Mouse (Mus musculus): ENCODE data around the gene Nkx2-3.
A peak's percentile ranks its signal among the peaks of the same experiment; 100 is the strongest.

The Nkx2-3 gene

DNA sequence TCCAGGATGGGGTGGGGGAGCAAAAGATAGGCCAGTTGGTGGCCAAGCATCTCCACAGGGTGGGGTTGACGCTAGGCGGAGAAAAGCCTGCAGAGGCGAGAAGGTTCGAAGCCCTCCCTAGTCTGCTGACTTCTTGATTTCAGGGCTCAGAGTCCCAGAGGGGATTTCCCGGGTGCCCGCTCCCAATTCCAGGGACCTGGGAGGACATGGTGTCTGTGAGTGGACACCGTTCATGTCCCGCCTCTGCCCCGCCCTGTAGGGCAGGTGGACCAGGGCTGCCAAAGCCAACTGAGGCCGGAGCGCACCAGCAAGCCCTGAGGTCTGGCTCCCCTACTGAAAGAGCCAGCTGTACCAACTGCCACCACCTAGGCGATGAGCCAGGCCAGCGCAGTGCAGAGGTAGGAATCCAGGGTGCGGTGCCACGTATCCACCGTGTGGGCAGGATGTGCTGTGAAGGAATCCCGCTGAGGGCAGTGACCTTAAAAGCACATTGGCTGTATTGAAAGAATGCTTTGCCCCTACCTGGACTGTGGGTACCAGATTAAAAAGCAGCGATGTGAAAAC, 7.9 kb downstream of the Nkx2-3 start:
- DNase-seq (ENCODE audit: low spot score), result no peak

DNA sequence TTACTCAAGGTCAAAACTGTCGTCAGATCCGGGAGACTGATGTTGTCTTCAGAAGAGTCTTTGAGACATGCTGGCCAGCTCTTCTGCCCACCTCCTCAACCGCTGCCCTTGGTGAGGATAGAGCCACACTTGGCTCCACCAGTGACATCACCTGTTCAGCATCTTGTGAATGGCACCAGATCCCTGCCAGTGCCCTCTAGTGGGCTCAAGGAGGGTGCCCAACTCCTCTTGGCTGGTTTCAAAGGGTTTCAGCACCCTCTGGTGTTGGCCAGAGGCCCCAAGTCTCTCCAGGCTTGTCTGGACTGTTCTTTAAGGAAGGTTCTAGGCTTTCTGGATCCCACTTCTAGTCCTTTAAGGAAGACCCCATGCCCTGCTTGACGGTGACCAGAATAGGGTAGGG, 11.8 kb downstream of the Nkx2-3 start:
- no peak for DNase-seq (ENCODE audit: low spot score)

DNA sequence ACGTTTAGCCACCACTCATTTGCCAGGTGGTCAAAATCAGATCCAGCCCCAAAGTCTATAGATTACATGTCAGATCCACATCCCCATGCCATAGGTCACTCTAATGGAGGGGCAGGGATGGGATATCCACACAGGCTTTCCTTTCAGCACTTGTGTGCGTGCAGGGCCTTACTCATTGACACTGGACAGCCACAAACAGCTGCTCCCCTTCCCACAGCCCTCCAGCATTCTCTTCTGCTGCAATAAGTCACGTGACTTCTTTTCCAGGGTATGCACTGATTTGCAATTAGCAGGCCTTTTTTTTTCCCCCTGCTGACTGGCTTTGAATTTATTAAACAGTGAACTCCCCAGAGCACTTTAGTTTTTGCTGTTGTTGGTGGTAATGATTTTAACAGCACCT, 14.0 kb downstream of the Nkx2-3 start:
- no peak for DNase-seq (ENCODE audit: low spot score)

DNA sequence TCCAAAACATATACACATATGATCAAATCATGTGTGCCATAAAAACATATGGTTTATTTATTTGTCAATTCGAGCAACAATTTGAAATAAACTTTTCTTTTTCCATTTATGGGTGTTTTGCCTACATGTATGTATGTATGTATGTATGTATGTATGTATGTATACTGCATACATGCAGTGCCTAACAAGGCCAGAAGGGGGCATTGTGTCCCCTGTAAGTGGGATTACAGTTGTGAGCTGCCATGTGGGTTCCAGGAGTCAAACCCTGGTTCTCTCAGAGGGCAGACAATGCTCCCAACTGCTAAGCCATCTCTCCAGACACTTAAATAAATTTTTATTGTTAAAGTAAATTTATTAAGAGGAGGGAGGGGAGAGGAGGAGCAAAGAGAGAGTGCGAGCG, 15.2 kb downstream of the Nkx2-3 start:
- no peak for DNase-seq (ENCODE audit: low spot score)

DNA sequence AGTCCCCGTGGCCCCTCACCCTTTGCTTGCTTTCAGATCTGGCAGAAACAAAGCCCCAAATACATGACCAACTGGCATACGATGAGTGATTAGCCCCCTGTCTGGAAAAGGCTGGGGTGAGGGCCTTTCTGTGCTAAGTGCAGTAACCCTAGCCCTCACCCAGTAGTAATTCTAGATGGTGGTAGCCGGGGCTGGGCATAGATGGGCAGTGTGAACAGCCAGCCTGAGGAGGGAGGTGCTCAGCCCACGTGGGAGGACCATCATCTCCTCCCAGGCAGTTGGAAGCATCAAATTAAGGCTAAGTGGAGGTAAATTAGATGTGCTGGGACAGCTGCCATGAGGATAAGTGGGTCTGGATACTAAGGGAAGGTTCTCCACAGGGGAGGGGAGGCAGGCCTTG, 17.0 kb downstream of the Nkx2-3 start:
- DNase-seq (ENCODE audit: low spot score), result no peak

DNA sequence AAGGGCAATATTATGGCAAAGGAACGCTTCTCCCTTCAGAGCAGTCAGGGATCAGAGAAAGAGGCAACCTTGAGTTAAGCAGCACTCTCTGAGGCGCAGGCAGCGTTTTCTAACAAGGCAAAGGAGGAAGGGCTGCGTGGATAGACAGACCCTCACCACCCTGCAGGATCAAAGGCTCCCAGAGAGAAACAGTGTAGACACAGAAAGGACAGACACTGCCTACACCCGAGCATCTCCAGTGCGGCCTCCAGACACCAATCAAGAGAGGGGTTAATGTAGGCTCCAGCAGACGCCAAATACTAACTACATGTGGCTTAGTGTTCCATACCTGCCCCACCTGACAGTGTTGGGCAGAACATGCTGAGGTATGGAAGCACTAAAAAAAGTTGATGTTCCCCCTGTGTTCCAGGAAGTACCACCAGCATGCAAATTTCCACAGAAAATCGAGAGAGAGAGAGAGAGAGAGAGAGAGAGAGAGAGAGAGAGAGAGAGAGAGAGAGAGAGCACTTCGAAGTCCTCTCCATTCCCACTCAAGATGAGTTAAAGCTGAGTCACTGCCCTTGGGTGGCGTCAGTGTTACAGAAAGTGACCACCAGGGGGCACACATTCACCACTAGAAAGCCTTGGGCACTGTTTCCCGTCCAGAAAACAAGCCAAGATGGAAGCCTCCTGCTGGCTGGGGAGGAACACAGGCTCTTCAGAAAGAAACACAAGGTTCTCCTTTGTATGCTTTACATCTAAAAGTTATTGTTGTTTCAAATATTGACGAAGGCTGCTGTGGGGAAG, 18.5 kb downstream of the Nkx2-3 start:
- DNase-seq (ENCODE audit: low spot score), result no peak

DNA sequence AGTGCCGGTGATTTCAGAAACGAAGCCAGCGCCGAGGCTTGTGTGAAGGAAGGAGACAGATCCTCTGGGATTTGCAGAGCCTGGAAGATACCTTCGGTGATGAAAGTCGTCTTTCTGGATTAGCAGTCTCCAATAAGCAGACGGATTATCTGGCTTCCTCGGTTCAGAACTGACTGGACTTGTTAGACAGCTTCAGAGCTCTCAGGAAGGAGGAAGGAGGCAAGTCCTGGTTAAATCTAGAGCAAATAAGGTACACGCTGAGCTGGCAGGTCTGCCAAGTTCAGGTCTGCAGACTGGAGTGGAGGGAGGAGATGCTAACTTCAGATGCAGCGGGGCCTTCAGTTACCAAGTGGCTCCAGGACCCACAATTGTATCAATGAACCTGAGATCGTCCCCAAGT, 29.7 kb downstream of the Nkx2-3 start:
- DNase-seq (ENCODE audit: low spot score), result no peak

DNA sequence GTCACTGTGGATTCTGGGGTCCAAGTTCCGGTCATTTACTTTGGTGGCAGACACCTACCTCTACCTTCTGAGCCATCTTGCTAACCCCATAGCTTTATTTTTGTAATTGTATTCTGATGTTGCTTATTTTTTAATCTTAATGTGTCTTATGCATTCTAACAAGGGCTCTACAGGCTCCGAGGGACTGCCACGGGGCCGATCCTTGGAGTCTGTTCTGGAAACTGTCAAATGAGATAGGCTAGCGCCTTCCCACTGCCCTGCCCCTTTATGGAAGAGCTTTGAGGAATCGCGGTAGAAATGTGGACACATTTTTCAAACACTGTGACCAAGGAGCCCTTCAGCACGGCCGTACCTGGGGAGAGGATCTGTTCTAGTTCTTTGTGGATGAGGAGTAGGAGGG, 30.7 kb downstream of the Nkx2-3 start:
- no peak for DNase-seq (ENCODE audit: low spot score)

DNA sequence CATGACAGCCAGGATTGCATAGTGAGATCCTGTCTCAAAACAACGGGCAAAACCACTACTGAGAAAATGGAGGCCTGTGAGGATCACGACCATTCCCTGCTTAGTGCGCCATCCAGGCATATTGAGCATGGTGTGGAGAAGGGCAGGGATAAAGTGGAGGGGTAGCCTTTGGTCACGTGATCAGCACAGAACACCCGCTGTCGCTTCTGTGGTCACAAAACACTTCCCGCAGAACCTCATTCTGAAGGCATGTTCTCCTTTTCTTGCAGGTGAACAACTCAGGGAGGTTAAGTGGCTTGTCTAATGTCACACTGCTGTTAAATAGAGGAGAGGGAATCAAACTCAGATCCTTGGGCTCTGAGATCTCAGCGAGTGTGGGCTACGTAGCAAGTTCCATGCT, 33.4 kb downstream of the Nkx2-3 start:
- DNase-seq (ENCODE audit: low spot score), result no peak

DNA sequence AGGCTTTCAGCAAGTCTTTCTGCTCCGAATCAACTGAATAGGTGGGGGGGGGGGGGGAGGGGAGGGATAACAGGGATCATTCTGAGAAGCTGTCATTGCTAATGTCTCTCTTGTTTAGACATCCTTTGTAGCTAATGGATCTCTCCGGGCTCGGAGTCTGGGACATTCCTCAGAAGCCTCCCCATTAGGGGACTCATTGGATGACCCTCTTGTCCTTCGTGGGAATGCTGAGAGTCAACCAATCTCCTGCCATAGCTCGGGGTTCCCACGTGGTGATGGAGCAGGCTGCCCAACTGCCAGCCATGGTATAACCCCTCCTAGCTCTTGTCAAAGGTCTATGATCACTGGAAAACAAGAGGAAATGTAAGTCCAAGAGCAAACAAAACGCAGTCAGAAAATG, 34.7 kb downstream of the Nkx2-3 start:
- DNase-seq (ENCODE audit: low spot score), result no peak

DNA sequence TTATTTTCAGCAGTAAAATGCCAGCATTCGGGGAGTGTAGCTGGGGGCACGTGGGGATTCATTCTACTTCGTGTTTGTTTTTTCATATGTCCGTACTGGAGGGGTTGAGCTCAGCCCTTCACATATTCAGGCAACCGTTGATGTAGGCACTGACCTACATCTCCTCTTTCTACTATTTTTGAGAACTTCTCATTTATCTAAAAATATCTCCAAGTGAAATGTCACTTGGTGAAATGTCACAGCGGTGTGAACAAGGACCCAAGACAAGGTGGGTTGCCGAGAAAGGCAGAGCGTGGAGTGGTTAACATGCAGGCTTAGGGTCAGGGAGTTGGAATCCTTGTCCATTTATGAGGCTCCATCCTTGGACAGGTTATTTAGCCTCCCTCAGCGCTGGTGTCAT, 35.1 kb downstream of the Nkx2-3 start:
- DNase-seq (ENCODE audit: low spot score), result no peak

DNA sequence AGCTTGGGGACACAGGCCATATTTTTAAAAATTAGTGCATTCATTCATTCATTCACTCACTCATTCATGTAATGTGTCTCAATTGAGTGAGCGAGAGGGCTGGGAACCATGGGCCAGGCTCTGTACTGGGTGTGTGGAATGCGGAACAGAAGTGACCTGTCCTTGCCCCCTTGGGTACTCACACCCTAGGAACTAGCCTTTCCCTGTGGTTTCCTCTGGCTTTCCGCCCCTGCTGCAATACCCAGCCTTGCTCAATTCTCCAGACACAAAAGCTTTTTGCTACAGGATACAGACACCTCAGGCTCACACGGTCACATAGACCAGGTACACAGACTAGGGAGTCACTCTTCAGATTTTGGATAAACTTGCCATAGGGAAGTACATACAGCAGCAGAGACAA, 36.2 kb downstream of the Nkx2-3 start:
- DNase-seq (ENCODE audit: low spot score), result no peak

DNA sequence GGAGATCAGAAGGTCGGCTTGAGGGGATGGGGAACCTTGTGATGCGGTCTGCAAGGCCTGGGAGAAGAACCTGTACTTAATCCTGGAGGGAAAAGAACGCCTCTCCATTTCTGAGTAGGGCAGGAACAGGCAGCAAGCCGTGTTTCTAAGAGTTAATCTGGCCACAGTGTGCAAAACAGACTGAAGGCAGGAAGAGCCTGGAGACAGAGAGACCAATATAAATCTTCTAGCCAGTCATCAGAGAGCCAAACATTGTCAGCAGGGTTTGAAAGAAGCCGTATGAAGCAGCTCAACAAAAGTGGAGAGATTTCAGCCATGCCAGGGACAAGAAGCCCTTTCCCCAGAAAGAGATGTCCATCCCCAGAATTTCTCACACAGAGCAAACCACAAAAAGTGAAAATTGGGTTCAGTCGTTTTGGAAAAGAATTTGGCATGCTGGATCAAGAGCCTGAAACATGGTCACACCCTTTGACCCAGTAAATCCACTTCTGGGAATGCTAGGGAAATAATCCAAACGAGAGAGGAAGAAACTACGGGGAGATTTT, 39.2 kb downstream of the Nkx2-3 start:
- DNase-seq (ENCODE audit: low spot score), result no peak

DNA sequence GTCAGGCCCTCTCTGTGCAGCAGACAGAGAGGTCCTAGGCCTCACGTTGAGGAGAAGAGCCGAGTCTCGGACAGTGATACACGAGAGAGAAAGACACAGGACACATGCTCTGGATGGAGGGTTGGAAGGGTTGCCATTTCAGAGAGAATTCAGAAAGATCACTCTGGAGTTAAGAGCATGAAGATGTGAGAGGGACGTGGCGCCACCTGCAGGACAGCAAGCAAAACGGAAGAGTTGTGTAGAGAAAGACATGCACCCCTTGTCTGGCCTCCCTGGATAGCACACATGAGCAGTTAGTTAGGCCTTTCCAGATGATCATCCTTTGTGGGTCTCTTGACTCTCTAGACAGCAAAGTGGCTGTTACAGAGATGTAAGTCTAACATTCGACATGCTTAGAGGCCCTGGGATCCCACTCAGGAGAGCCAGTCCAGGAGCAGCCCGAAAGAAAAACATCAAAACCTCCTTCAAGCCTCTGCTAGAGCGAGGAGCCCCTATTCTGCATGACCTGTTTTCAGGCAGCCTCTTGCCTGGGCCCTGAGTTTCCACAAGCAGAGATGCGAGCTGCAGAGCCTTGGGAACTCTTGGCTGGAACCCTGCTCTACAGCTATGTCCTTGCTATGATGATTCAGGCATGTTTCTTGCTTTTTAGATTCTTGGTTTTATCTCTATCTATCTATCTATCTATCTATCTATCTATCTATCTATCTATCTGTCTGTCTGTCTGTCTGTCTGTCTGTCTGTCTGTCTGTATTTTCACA, 43.8 kb downstream of the Nkx2-3 start:
- peak; percentile 33 for DNase-seq (ENCODE audit: low spot score)

DNA sequence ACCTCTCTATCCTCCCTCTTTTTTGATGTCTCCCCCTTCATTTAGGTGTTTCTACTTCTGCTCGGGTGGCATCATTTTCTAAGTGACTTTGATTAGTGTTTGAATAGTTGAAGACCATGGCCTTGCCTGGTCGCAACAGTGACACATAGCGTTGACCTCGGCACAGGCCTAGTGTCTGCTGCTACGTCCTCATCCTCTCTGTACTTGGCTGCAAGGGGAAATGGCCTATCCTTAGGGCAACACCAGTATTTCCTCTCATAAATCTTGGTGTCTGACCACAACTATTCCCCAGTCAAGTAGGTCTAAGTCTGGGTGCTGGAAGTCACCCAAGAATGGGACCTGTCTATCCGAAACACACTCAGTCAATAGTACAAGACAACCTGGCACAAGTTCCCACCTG, 47.5 kb downstream of the Nkx2-3 start:
- DNase-seq (ENCODE audit: low spot score), result no peak

DNA sequence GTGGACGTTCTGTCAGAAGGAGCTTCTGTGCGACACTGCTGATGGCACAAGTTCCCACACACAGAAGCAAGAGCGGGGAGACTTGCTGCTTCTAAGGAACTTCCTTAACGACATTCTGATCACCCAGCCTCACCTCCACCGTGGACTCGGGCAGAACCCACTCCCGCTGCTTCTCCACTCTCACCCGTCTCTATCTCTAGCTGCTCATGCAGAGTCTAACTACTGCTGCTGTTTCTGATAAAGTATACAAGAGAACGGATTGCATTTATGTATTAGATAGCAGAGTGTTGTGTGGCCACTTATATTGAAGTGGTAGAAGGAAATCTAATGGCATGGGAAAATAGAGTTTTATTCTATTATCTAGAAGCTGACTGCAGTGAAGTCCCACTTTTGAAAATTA, 48.6 kb downstream of the Nkx2-3 start:
- no peak for DNase-seq (ENCODE audit: low spot score)

DNA sequence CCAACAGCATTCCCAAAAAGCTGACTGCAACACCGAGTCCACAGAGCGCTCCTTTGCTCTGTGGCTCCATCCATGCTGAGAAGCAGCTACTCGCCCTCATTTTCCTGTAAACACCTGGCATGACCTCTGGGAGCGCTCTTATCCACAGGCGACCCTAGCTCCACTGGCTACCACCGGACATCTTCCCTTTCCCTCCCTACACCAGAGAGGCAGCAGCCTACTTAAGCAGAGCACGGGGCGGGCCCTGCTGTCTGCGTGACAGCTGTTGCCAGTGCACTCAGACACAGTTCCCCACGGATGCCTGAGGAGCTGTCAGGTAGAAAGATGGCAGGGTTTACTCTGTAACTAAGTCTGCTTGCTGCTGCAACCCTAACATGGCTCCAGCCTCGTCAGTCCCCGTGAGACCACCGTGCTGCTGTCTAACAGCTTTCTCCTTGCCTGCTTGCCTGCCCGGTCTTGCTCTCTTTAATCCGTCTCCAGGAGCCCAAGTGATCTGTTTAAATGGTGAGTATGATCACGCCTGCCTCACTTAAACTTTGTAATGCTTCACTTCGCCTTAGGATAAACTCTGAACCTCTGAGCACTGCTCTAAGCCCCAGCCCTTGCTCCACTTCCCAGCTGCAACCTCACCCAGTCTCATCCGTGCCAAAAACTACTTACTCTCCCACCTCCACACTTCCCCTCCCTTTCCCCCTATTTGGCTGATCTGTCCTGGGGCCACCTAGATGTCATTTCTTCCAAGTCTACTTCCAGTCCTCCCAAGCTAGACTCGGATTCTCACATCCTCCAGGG, 50.2 kb downstream of the Nkx2-3 start:
- DNase-seq (ENCODE audit: low spot score), result no peak

DNA sequence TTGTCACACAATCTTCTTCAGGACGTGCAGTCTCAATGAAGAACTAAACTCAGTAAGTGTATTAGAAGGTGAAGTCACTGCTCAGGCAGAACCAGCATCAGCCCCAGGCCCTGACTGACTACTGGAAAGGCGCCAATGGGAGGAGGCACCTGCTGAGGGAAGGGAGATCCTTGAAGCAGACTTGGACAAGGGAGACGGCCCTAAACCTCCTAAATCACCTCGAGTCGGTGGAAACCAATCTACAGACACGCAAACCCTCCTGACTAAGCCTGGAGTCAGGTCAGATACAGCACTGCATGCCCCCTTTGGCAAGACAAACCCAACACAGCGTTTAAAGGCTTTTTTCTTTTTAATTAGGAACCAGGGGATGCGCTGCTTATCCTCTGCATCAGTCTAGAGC, 51.3 kb downstream of the Nkx2-3 start:
- DNase-seq (ENCODE audit: low spot score), result no peak

Data from urinary bladder, postnatal 10 days (tissue).